Mouse (Mus musculus): ENCODE measurements around the gene Vip. TPM values are rescaled to one million over a fixed set of nuclear protein-coding genes. Genes with fewer than 3 reads are reported as not detected.

The Vip gene
- polyA plus RNA-seq, 1 experiment from 2014 or later = 0.45 TPM

- Histone ChIP-seq H3K27me3 (ENCODE audit: control insufficient read depth, insufficient read depth, low read length) (no peaks in the 10 kb centered on the region), H3K4me3 (ENCODE audit: low read depth, low read length) (no peak overlapping the region), H3K27ac (ENCODE audit: low read depth, low read length) (no peak overlapping the region), H3K4me2 (no peak overlapping the region), H3K9me3 (ENCODE audit: control insufficient read depth, low read length) (no peaks in the 10 kb centered on the region), H3K36me3 (ENCODE audit: control insufficient read depth, insufficient read depth, low read length) (no peaks in the 10 kb centered on the region), H3K4me1 (ENCODE audit: control insufficient read depth, insufficient read depth, low read length) (no peaks in the 10 kb centered on the region), H3K9ac (ENCODE audit: low read length) (no peak overlapping the region)
- ATAC-seq (ENCODE audit: low FRiP score) (peak; percentile 71), DNase-seq (ENCODE audit: low spot score, missing footprints) (no peak)
- 62% methylated on average over 13 of the region's 13 CpGs for WGBS
Measured at GRCm38 (mm10) chr10:5615186-5616040, 23.6 kb upstream of the Vip start.

GRCm38 (mm10) chr10:5626268-5626667, 12.8 kb upstream of the Vip start:
- no peak overlapping the region for H3K9ac ChIP-seq (ENCODE audit: low read length)
- no peaks in the 10 kb centered on the region for H3K27me3 ChIP-seq (ENCODE audit: control insufficient read depth, insufficient read depth, low read length)
- H3K4me2 ChIP-seq = no peak overlapping the region
- H3K4me1 ChIP-seq (ENCODE audit: control insufficient read depth, insufficient read depth, low read length) = no peaks in the 10 kb centered on the region
- ATAC-seq (ENCODE audit: low FRiP score) (no peak), DNase-seq (ENCODE audit: low spot score, missing footprints) (no peak)
- no peaks in the 10 kb centered on the region for H3K36me3 ChIP-seq (ENCODE audit: control insufficient read depth, insufficient read depth, low read length)
- no peak overlapping the region for H3K27ac ChIP-seq (ENCODE audit: low read depth, low read length)
- no peak overlapping the region for H3K4me3 ChIP-seq (ENCODE audit: low read depth, low read length)
- 81% methylated on average over 5 of the region's 5 CpGs for WGBS
- H3K9me3 ChIP-seq (ENCODE audit: control insufficient read depth, low read length) = no peaks in the 10 kb centered on the region

- Histone ChIP-seq H3K4me3 (ENCODE audit: low read depth, low read length) (no peak overlapping the region), H3K27ac (ENCODE audit: low read depth, low read length) (no peak overlapping the region), H3K36me3 (ENCODE audit: control insufficient read depth, insufficient read depth, low read length) (no peaks in the 10 kb centered on the region), H3K9ac (ENCODE audit: low read length) (no peak overlapping the region), H3K9me3 (ENCODE audit: control insufficient read depth, low read length) (no peaks in the 10 kb centered on the region), H3K4me1 (ENCODE audit: control insufficient read depth, insufficient read depth, low read length) (no peaks in the 10 kb centered on the region), H3K4me2 (no peak overlapping the region), H3K27me3 (ENCODE audit: control insufficient read depth, insufficient read depth, low read length) (no peaks in the 10 kb centered on the region)
- DNase-seq (ENCODE audit: low spot score, missing footprints) (no peak), ATAC-seq (ENCODE audit: low FRiP score) (no peak)
- 79% methylated on average over 4 of the region's 4 CpGs for WGBS
Measured at GRCm38 (mm10) chr10:5633672-5634200, 5.3 kb upstream of the Vip start.

GRCm38 (mm10) chr10:5634336-5634735, 4.7 kb upstream of the Vip start:
- no peaks in the 10 kb centered on the region for H3K27me3 ChIP-seq (ENCODE audit: control insufficient read depth, insufficient read depth, low read length)
- no peak overlapping the region for H3K4me2 ChIP-seq
- H3K9me3 ChIP-seq (ENCODE audit: control insufficient read depth, low read length) = no peaks in the 10 kb centered on the region
- H3K27ac ChIP-seq (ENCODE audit: low read depth, low read length) = no peak overlapping the region
- WGBS = 28% methylated on average over 1 of the region's 1 CpGs
- no peaks in the 10 kb centered on the region for H3K36me3 ChIP-seq (ENCODE audit: control insufficient read depth, insufficient read depth, low read length)
- DNase-seq (ENCODE audit: low spot score, missing footprints) (peak; percentile 84), ATAC-seq (ENCODE audit: low FRiP score) (peak; percentile 68)
- H3K4me1 ChIP-seq (ENCODE audit: control insufficient read depth, insufficient read depth, low read length) = no peaks in the 10 kb centered on the region
- no peak overlapping the region for H3K9ac ChIP-seq (ENCODE audit: low read length)
- no peak overlapping the region for H3K4me3 ChIP-seq (ENCODE audit: low read depth, low read length)

- ATAC-seq (ENCODE audit: low FRiP score) (no peak), DNase-seq (ENCODE audit: low spot score, missing footprints) (no peak)
- Histone ChIP-seq H3K4me1 (ENCODE audit: control insufficient read depth, insufficient read depth, low read length) (no peaks in the 10 kb centered on the region), H3K4me3 (ENCODE audit: low read depth, low read length) (no peak overlapping the region), H3K9me3 (ENCODE audit: control insufficient read depth, low read length) (no peaks in the 10 kb centered on the region), H3K4me2 (no peak overlapping the region), H3K36me3 (ENCODE audit: control insufficient read depth, insufficient read depth, low read length) (no peaks in the 10 kb centered on the region), H3K9ac (ENCODE audit: low read length) (no peak overlapping the region), H3K27ac (ENCODE audit: low read depth, low read length) (no peak overlapping the region), H3K27me3 (ENCODE audit: control insufficient read depth, insufficient read depth, low read length) (no peaks in the 10 kb centered on the region)
- WGBS = 78% methylated on average over 4 of the region's 4 CpGs
Measured at GRCm38 (mm10) chr10:5637322-5637721, 1.7 kb upstream of the Vip start.

- H3K27me3 ChIP-seq (ENCODE audit: control insufficient read depth, insufficient read depth, low read length) = no peaks in the 10 kb centered on the region
- no peaks in the 10 kb centered on the region for H3K9me3 ChIP-seq (ENCODE audit: control insufficient read depth, low read length)
- no peaks in the 10 kb centered on the region for H3K36me3 ChIP-seq (ENCODE audit: control insufficient read depth, insufficient read depth, low read length)
- no peak overlapping the region for H3K4me2 ChIP-seq
- WGBS = 86% methylated on average over 2 of the region's 2 CpGs
- no peak overlapping the region for H3K9ac ChIP-seq (ENCODE audit: low read length)
- no peak for DNase-seq (ENCODE audit: low spot score, missing footprints)
- ATAC-seq (ENCODE audit: low FRiP score) = no peak
- no peak overlapping the region for H3K4me3 ChIP-seq (ENCODE audit: low read depth, low read length)
- H3K4me1 ChIP-seq (ENCODE audit: control insufficient read depth, insufficient read depth, low read length) = no peaks in the 10 kb centered on the region
- H3K27ac ChIP-seq (ENCODE audit: low read depth, low read length) = no peak overlapping the region
Measured at GRCm38 (mm10) chr10:5681275-5681674, 42.3 kb downstream of the Vip start.

GRCm38 (mm10) chr10:5685608-5686007, 46.6 kb downstream of the Vip start:
- H3K4me1 ChIP-seq (ENCODE audit: control insufficient read depth, insufficient read depth, low read length) = no peaks in the 10 kb centered on the region

GRCm38 (mm10) chr10:5694351-5694750, 55.3 kb downstream of the Vip start:
- WGBS = 78% methylated on average over 1 of the region's 1 CpGs
- no peak overlapping the region for H3K4me3 ChIP-seq (ENCODE audit: low read depth, low read length)
- H3K27me3 ChIP-seq (ENCODE audit: control insufficient read depth, insufficient read depth, low read length) = no peaks in the 10 kb centered on the region
- ATAC-seq (ENCODE audit: low FRiP score) = no peak
- no peak overlapping the region for H3K4me2 ChIP-seq
- DNase-seq (ENCODE audit: low spot score, missing footprints) = no peak
- H3K27ac ChIP-seq (ENCODE audit: low read depth, low read length) = no peak overlapping the region
- H3K4me1 ChIP-seq (ENCODE audit: control insufficient read depth, insufficient read depth, low read length) = no peaks in the 10 kb centered on the region
- no peaks in the 10 kb centered on the region for H3K9me3 ChIP-seq (ENCODE audit: control insufficient read depth, low read length)
- no peak overlapping the region for H3K9ac ChIP-seq (ENCODE audit: low read length)
- no peaks in the 10 kb centered on the region for H3K36me3 ChIP-seq (ENCODE audit: control insufficient read depth, insufficient read depth, low read length)

More at GRCm38 (mm10) chr10:5685608-5686007, 46.6 kb downstream of the Vip start:
- 70% methylated on average over 6 of the region's 6 CpGs for WGBS
- Histone ChIP-seq H3K4me3 (ENCODE audit: low read depth, low read length) (no peak overlapping the region), H3K9ac (ENCODE audit: low read length) (no peak overlapping the region), H3K9me3 (ENCODE audit: control insufficient read depth, low read length) (no peaks in the 10 kb centered on the region), H3K27me3 (ENCODE audit: control insufficient read depth, insufficient read depth, low read length) (no peaks in the 10 kb centered on the region), H3K36me3 (ENCODE audit: control insufficient read depth, insufficient read depth, low read length) (no peaks in the 10 kb centered on the region), H3K27ac (ENCODE audit: low read depth, low read length) (no peak overlapping the region), H3K4me2 (no peak overlapping the region)
- ATAC-seq (ENCODE audit: low FRiP score) = no peak
- DNase-seq (ENCODE audit: low spot score, missing footprints) = no peak

Measured in midbrain, embryonic 11.5 days (tissue).